Mouse (Mus musculus) lung, adult 10 weeks (tissue): ENCODE results near the gene Lin28b. TPM values are rescaled to one million over a fixed set of nuclear protein-coding genes. Genes with fewer than 3 reads are reported as not detected.

Source experiments
- polyA plus RNA-seq: library from polyadenylated mRNA; stranded (reverse); fragments of 350-450 nt; fragmentation: Illumina TruSeq; extraction: RNeasy Lipid Tissue Mini Kit (QIAGEN cat#74804); gene quantifications from one replicate; pipeline ENCODE4 v1.2.3, GENCODE M21; 2014; ENCODE audit warnings: low read depth, low replicate concordance; ENCODE audit not compliant: insufficient read depth

Lin28b gene
- polyA plus RNA-seq = not detected

DNA sequence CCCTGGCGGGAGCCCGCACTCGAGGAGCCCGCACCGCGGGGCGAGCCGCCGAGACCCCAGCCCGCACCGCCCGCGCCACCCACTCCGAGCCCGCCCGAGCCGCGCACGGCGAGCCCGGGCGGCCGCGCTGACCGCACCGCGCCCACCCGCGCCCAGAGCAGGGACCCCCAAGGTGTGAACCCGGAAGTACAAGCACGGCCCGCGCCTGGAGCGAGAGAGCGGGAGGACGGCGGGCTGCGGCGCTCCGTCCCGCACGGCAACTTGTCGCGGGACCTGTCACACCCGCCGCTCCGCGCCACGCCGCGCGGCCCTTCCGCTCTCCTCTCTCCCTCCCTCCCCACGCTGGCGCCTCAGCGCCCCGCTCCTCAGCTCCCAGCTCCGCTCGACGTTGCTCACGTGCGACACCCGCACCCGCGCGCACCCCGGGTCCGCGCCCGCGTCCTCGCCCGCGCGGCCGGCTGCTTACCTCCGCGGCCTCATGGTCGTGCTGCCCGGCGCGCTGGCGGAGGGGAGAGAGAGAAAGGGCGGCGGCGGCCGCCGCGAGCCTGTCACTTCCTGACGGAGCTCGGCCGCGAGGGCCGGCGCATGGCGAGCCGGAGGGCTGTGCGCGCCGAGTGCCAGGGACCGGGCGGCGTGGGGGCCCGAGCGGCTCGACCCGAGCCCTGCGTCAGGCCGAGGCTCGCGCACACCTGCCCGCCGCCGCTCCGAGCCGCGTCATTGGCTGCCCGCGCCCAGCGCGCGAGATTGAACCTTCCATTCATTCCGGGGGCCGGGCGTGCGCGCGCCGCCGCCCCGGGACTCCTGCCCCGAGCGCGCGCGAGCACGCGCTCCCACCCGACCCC is at the start of gene Lin28b:
TSS of gene Lin28b (minus strand) at position 635 of the 842 bp plus-strand sequence.

DNA sequence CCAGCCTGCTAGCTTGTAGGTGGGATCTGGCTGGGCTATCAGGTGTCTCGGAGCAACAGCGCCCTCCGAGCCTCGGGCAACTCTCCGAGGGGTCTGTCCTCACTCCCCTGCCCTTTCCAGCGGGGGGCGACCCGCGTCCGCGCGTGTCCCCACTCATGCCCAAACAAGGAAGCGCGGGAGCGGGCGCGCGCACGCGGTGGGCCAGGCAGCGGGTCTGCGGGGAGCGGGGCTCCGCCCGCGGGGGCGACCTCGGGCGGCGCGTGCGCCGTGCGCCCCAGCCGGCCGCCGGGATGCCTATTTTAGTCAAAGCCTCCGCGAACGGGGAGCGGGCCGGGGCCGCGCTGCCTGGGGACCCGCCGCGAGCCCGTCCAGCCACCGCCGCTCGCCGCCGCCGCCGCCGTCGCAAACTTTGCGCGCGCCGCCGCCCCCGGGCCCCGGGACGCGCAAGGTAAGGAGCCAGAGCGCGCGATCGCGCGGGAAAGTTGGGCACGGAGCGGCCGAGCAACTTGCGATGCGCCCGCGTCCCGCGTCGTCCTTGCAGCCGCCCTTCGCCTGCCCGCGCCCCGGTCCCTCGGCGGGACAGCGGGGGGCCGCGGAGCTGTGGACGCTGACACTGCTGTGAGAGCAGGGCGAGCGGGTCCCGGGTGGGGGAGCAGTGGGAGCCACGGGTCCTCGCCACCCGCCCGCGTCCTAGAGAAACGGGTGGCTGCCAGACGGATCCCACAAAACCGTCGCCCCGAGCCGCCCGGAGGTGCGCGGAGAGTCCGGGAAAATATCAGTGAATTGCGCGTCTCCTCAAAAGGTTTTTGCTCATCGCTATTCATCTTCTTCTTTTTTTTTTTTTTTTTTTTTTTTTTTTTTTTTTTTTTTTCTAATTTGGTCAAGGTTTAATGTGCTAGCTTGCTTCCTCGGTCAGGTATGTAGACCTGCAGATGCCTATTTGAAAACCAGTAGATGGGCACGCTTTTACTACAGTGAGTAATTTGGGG is 150.5 kb downstream of the Lin28b start, which contains the start of gene Bves:
TSS of gene Bves (plus strand) at position 339 of the 989 bp plus-strand sequence.

Other genes with a start within 250 kb of the Lin28b start
- gene Bves, start 150.6 kb downstream of the Lin28b start, polyA plus RNA-seq = 0.63 TPM
- gene Hace1, start 91.4 kb upstream of the Lin28b start, polyA plus RNA-seq = 6.2 TPM